In the genomic region with DNA sequence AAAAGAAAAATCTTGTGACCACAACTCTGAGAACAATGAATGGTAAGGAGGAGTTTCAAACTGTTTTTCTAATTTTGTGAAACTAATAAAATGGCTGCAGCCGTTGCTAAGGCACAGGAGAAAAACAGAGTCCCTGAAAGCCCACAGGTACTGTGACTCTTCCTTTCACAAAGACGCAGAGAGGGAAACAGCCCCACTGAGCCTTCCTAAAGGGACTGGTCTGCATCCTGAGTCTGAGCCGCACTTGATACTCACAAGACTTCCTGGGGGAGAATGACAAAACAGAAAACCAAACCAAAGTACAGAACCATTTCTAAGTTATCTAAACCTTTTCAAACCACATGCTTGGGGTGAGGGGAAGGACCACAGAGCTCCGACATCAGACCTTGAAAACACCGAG, we compare ENCODE assay signal across 26 mouse cellular contexts.
A peak's percentile ranks its signal among the peaks of the same experiment; 100 is the strongest.
DNase-seq lines count a peak whose midpoint lies in the region; ATAC-seq lines count a peak whose summit lies in the region.
"Had no signal": no experiment of that assay in that cellular context is flagged by ENCODE, and none has a peak within 500 bp of the region (broad histone marks: within the 10 kb centered on the region; RNA-seq: fewer than 3 reads in every experiment).

No protein-coding gene starts in this region.

- H3K4me1 ChIP-seq in megakaryocyte, embryonic 14.5 days = peaks cover 8% of the 10 kb centered on the region; the same call in 1 of the 2 replicates
- H3K4me1 ChIP-seq: heart, embryonic 12.5 days; heart, embryonic 15.5 days had no signal

- H3K27me3 ChIP-seq in megakaryocyte, embryonic 14.5 days (replicated peaks) = no peaks in the 10 kb centered on the region
- H3K27me3 ChIP-seq: heart, embryonic 12.5 days; heart, embryonic 15.5 days; hindbrain, embryonic 13.5 days had no signal

- H3K9me3 ChIP-seq in megakaryocyte, embryonic 14.5 days = 0 out of 2 replicates have a peak, but pooled peaks cover 5% of the 10 kb centered on the region
- H3K9me3 ChIP-seq: forebrain, embryonic 10.5 days; forebrain, embryonic 13.5 days; heart, embryonic 12.5 days; heart, embryonic 15.5 days; hindbrain, embryonic 13.5 days had no signal

- ATAC-seq in hematopoietic stem cell, adult 5-6 weeks (replicated peaks in 1 of 2; ENCODE audit: insufficient read depth in 1 of 2, low FRiP score in 2 of 2, low TSS enrichment in 1 of 2, low read depth in 1 of 2, poor library complexity in 2 of 2, severe bottlenecking in 2 of 2) = peak; percentile 91 to 93
- ATAC-seq: forebrain, embryonic 13.5 days; forebrain, embryonic 16.5 days; hindbrain, embryonic 16.5 days; intestine, embryonic 16.5 days had no signal

- H3K36me3 ChIP-seq in megakaryocyte, embryonic 14.5 days (replicated peaks; ENCODE audit: low read length) = no peaks in the 10 kb centered on the region
- H3K36me3 ChIP-seq: heart, embryonic 12.5 days; heart, embryonic 15.5 days; hindbrain, embryonic 13.5 days had no signal

- DNase-seq in 416B (ENCODE audit: low read depth) (peak; percentile 49), R1 (ENCODE audit: low read depth, low spot score) (peak; percentile 14)
- no peak for DNase-seq in T-cell, adult 2 months (ENCODE audit: low spot score)
- DNase-seq in embryo, embryonic 10 days (ENCODE audit: low spot score) = no peak
- DNase-seq in cerebellum, postnatal 4 days (ENCODE audit: low spot score in 2 of 2) = no peak
- DNase-seq in adrenal gland, adult (ENCODE audit: inconsistent age in 2 of 2, low spot score in 1 of 2) = no peak
- DNase-seq: adrenal gland, adult 8-10 months; adrenal gland, postnatal 25 days; cerebellum, adult 11-12 months; cerebellum, adult 8-10 months; cerebellum, postnatal 10 days; cerebellum, postnatal 36 days; gastrocnemius, postnatal 10 days; heart, adult 18-20 months; heart, postnatal 10 days; heart, postnatal 36 days had no signal

- H3K4me3 ChIP-seq in megakaryocyte, embryonic 14.5 days (replicated peaks) = peak overlapping the region; percentile 40
- H3K4me3 ChIP-seq: forebrain, embryonic 10.5 days; forebrain, embryonic 13.5 days; heart, embryonic 12.5 days; heart, embryonic 15.5 days; hindbrain, embryonic 13.5 days had no signal

Comparison
In these comparisons a context has a peak if more than half of its experiments do, and no peak if none do; other contexts are left out.
1. DNase-seq: peak in 416B (single experiment) and R1 (single experiment); none in T-cell, adult 2 months (single experiment), embryo, embryonic 10 days (single experiment), cerebellum, postnatal 4 days (0 of 2) and adrenal gland, adult (0 of 2).